Mouse (Mus musculus) hindbrain, embryonic 12.5 days (tissue): ENCODE measurements around the gene Lmbr1. TPM values are rescaled to one million over a fixed set of nuclear protein-coding genes. Genes with fewer than 3 reads are reported as not detected.

Source experiments
- ATAC-seq: fragments of 200-750 bp; cut with Nextera tagmentation; 2 replicates; pipeline ENCODE4 v1.8.0; 2017; ENCODE audit warnings: moderate TSS enrichment; ENCODE audit not compliant: low FRiP score
- H3K27ac ChIP-seq: fragments of 300-500 bp; sonication (generic); 2 replicates; pipeline ENCODE4 v1.5.1; 2016; ENCODE audit warnings: mild to moderate bottlenecking
- H3K27me3 ChIP-seq: fragments of 300-500 bp; sonication (generic); 2 replicates; pipeline ENCODE4 v1.6.1; 2016; ENCODE audit warnings: mild to moderate bottlenecking
- H3K36me3 ChIP-seq: fragments of 300-500 bp; sonication (generic); 2 replicates; pipeline ENCODE4 v1.6.1; 2016; ENCODE audit warnings: mild to moderate bottlenecking
- H3K4me1 ChIP-seq: fragments of 300-500 bp; sonication (generic); 2 replicates; pipeline ENCODE4 v1.6.1; 2016
- H3K4me2 ChIP-seq: fragments of 300-500 bp; sonication (generic); replicated peaks from 2 replicates; pipeline ENCODE4 v1.6.1; 2016; ENCODE audit warnings: mild to moderate bottlenecking
- H3K4me3 ChIP-seq: fragments of 300-500 bp; sonication (generic); 2 replicates; pipeline ENCODE4 v1.5.1; 2016; ENCODE audit warnings: mild to moderate bottlenecking
- H3K9ac ChIP-seq: fragments of 300-500 bp; sonication (generic); 2 replicates; pipeline ENCODE4 v1.6.1; 2016; ENCODE audit warnings: mild to moderate bottlenecking, moderate library complexity
- H3K9me3 ChIP-seq: fragments of 300-500 bp; sonication (generic); replicated peaks from 2 replicates; pipeline ENCODE4 v1.6.1; 2016; ENCODE audit warnings: mild to moderate bottlenecking
- WGBS: fragments of 180-500 bp; shearing (Covaris S2); methylation state at CpG from one replicate; pipeline ENCODE4 v1.1.7; 2016; 5-methylcytosine and 5-hydroxymethylcytosine counted together
- polyA plus RNA-seq: library from polyadenylated mRNA; unstranded; fragments of >200 nt; fragmentation: Nextera tagmentation; extraction: Ambion mirVana; gene quantifications from 2 replicates; pipeline ENCODE4 v1.2.1, GENCODE M21; 2016

Lmbr1 gene
- polyA plus RNA-seq, 1 experiment from 2014 or later, result 17.9 TPM

DNA sequence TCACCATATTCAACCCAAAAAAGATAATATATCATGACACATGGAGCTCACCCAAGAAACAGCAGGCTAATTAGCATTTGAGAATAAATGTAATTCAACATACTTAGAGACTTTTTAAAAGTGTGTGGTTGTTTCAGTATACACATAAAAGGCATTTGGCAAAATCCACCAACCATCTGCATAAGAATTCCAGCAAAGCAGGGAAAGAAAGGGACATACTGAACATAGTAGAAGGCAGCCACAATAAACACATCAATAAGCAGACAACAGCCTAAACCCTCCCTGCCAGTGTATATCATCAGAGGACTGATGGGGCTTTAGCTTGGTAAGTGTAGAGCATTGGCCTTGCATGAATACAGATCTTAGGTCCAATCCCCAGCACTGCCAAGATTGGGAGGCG lies 133.4 kb downstream of the Lmbr1 start:
- no peak overlapping the region for H3K9ac ChIP-seq
- H3K36me3 ChIP-seq, result no peaks in the 10 kb centered on the region; the same call in 1 of the 2 replicates

DNA sequence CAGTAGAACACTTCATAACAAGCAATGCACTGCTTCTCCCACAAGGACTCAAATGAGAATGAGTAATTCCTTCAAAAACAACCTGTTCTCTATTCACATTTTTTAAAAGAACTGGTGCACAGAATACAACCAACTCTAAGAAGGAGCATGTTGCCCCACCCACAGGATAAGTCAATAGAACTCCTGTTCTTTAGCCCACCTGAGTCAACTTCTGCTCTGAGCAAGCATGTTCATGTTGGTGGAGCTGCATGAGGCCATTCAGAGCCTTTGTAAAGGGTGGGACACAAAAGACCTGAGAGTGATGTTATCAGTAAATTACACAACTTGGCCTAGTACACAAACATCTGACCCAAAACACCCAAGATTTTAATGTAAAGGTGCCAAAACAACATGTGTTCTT lies 139.8 kb downstream of the Lmbr1 start:
- H3K4me3 ChIP-seq, result no peak overlapping the region
- no peak overlapping the region for H3K27ac ChIP-seq
- H3K27me3 ChIP-seq, result no peaks in the 10 kb centered on the region
- H3K4me2 ChIP-seq, result no peak overlapping the region
- no peak overlapping the region for H3K9ac ChIP-seq
- no peaks in the 10 kb centered on the region for H3K9me3 ChIP-seq
- H3K36me3 ChIP-seq, result no peaks in the 10 kb centered on the region
- H3K4me1 ChIP-seq, result no peaks in the 10 kb centered on the region
- ATAC-seq, result no peak

More for the DNA sequence above, 133.4 kb downstream of the Lmbr1 start:
- H3K27ac ChIP-seq, result no peak overlapping the region
- no peak overlapping the region for H3K4me2 ChIP-seq
- ATAC-seq, result no peak
- no peaks in the 10 kb centered on the region for H3K4me1 ChIP-seq
- no peaks in the 10 kb centered on the region for H3K27me3 ChIP-seq
- no peaks in the 10 kb centered on the region for H3K9me3 ChIP-seq
- WGBS, result no CpG with 5 or more reads among the region's 1 CpGs
- no peak overlapping the region for H3K4me3 ChIP-seq

DNA sequence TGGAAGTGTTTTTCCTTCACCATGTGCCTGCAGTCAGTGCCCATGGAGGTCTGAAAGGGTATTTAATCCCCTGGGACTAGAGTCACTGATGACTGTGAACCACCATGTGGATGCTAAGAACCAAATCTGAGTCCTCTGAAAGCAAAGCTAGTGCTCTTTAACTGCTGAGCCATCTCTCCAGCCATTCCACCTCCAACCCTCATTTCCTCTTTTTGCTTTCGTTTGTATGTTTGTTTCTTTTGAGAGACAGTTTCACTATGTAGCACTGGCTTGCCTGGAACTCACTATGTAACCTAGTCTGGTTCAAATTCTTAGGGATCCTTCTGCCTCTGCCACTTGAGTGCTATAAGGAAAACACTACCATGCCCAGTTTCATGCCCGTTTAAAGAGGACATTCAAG lies 147.7 kb downstream of the Lmbr1 start:
- H3K9ac ChIP-seq, result no peak overlapping the region
- WGBS, result 73% methylated on average over 2 of the region's 2 CpGs
- H3K4me2 ChIP-seq, result no peak overlapping the region
- H3K4me1 ChIP-seq, result no peaks in the 10 kb centered on the region
- 0 out of 2 replicates have a peak, but pooled peaks cover 11% of the 10 kb centered on the region for H3K36me3 ChIP-seq
- ATAC-seq, result no peak
- H3K27ac ChIP-seq, result no peak overlapping the region
- H3K4me3 ChIP-seq, result no peak overlapping the region
- H3K27me3 ChIP-seq, result no peaks in the 10 kb centered on the region
- H3K9me3 ChIP-seq, result no peaks in the 10 kb centered on the region

DNA sequence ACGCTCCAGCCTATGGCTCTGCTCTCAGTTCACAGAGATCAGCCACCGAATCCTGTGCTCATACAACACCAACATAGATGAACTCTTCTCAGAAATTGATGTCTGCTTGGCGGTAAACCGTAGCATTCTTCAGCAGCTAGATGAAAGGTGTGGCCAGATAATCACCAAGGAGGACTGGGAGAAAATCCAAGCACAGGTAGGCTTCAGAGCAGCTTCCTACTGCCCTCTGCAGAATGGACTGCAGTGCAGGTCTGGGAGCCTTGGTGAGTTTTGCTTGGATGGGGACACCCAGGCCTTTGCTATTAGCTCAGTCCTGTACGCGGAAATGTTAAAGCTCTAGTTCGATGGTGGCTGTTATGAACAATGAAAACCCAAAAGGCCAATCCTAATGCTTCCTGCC lies 154.1 kb downstream of the Lmbr1 start:
- no peak overlapping the region for H3K4me2 ChIP-seq
- H3K9me3 ChIP-seq, result no peaks in the 10 kb centered on the region
- 94% methylated on average over 7 of the region's 7 CpGs for WGBS
- no peak overlapping the region for H3K4me3 ChIP-seq
- H3K9ac ChIP-seq, result no peak overlapping the region
- H3K4me1 ChIP-seq, result no peaks in the 10 kb centered on the region
- no peak overlapping the region for H3K27ac ChIP-seq
- no peak for ATAC-seq
- H3K36me3 ChIP-seq, result no peaks in the 10 kb centered on the region
- H3K27me3 ChIP-seq, result no peaks in the 10 kb centered on the region

DNA sequence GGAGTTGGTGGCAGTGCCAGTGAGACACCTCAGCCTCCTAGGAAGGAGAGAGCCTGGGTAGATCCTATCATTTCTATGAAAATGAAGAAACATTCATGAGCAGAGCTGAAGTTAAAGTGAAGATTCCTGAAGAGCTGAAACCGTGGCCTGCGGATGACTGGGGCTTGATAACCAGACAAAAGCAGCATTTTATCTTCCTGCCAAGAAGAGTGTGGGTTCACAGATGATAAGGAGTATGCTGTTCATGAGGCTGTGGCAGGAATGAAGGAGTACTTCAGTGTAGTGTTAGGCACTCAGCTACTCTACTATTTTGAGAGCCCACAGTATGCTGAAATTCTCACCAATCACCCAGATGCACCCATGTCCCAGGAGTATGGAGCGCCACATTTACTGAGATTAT lies 160.2 kb downstream of the Lmbr1 start:
- H3K4me1 ChIP-seq, result no peaks in the 10 kb centered on the region
- H3K36me3 ChIP-seq, result no peaks in the 10 kb centered on the region
- no peak overlapping the region for H3K9ac ChIP-seq
- H3K9me3 ChIP-seq, result no peaks in the 10 kb centered on the region
- no peak overlapping the region for H3K27ac ChIP-seq
- ATAC-seq, result no peak
- H3K27me3 ChIP-seq, result no peaks in the 10 kb centered on the region
- H3K4me2 ChIP-seq, result no peak overlapping the region
- H3K4me3 ChIP-seq, result no peak overlapping the region
- 90% methylated on average over 3 of the region's 3 CpGs for WGBS

DNA sequence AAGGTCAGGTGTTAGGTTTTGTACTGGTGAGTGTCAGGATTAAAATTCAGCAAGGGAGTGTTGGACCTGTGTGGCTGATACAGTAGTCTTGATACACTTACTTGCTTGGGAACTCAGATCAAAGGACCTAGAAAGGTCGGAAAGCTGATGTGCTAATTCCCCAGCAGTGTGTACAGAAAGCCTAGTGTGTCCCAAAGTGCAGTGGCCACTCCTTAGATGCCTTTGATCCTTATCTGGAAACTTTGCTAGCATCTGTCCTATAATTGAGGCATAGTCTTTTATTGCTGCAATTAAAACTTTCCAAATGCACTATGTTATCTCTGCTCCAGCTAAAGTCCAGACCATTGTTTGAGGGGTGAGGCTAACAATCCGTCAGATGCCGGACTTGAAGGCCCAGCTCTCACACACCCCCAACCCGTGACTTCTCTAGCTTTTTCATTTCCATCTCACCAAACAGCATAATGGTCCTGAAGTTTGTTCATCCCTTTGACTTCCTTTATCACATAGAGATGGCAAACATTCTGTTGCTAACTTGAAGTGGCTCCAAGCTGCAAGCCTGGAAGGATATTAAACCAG lies 166.1 kb downstream of the Lmbr1 start:
- 73% methylated on average over 4 of the region's 4 CpGs for WGBS
- Histone ChIP-seq H3K27me3 (no peaks in the 10 kb centered on the region), H3K4me2 (no peak overlapping the region), H3K27ac (no peak overlapping the region), H3K36me3 (no peaks in the 10 kb centered on the region), H3K9me3 (no peaks in the 10 kb centered on the region), H3K4me3 (no peak overlapping the region), H3K4me1 (no peaks in the 10 kb centered on the region), H3K9ac (no peak overlapping the region)
- ATAC-seq, result no peak

DNA sequence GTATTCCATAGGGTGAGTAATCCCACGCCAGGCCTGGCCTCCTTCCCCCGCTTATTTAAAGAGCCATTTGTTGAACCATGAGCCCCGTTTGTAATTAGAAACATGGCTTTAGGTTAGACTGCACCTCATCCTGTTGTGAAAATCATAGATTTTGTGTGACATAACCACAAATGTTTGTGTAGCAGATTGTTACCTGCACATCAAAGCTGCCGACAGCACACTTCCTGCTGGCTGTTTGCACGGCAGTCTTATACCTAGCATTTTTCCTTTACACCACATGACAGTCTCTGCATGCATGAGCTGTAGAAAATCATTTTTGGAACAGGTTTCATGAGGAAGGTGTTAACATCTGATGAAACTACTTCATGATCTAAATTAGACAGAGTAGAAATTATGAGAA lies 172.5 kb downstream of the Lmbr1 start:
- Histone ChIP-seq H3K4me2 (no peak overlapping the region), H3K27me3 (no peaks in the 10 kb centered on the region), H3K36me3 (peaks cover 5% of the 10 kb centered on the region; the same call in 1 of the 2 replicates), H3K9me3 (no peaks in the 10 kb centered on the region), H3K27ac (no peak overlapping the region), H3K9ac (no peak overlapping the region), H3K4me3 (no peak overlapping the region), H3K4me1 (no peaks in the 10 kb centered on the region)
- 82% methylated on average over 5 of the region's 5 CpGs for WGBS
- no peak for ATAC-seq

DNA sequence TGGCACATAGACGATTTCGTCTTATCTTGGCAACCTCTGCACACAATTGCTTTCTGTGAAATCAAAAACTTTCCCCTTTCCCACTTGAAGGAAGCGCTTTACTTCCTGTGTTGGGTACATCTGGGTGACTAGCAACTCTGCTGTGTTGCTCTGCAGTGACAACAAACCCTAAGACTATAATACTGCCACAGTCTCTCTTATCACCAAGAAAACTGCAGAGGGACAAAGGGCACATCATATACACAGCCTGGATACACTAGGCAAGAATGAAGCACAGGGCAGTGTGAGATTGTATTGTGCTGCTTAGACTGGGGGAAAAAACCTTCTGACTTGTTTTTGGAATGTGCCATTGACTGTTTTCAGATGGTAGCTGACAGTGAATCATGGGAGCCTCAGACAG lies 178.3 kb downstream of the Lmbr1 start:
- Histone ChIP-seq H3K4me1 (peaks cover 9% of the 10 kb centered on the region), H3K36me3 (peaks cover 2% of the 10 kb centered on the region; the same call in 1 of the 2 replicates), H3K4me2 (no peak overlapping the region), H3K27ac (no peak overlapping the region), H3K9me3 (no peaks in the 10 kb centered on the region), H3K27me3 (no peaks in the 10 kb centered on the region), H3K4me3 (no peak overlapping the region), H3K9ac (no peak overlapping the region)
- no peak for ATAC-seq
- 88% methylated on average over 3 of the region's 3 CpGs for WGBS

DNA sequence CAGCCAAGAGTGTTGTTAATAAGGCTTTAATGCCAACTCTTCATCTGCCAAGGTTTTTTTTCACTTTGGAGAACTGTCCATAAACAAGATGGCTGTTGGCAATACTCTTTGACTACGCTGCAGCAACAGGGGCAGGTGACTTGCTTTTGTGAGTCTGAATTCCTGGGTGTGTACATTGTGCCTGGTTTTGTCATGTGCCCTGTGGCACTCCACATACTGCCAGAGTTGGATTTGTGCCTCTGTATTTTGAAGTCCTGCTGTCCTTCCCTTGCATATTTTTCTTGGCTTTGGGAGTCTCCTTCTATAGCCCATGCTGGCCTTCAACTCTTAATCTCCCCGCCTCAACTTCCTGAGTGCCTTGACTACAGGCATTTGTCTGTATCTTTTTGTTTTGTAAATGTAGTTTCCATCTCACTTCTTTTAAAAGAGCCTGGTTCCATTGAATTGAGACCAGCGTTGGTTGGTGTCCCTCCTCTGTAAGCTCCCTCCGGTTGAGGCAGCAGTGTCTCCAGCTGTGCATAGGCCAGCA lies 179.2 kb downstream of the Lmbr1 start:
- no peak overlapping the region for H3K9ac ChIP-seq
- H3K27ac ChIP-seq, result no peak overlapping the region
- H3K4me2 ChIP-seq, result no peak overlapping the region
- 53% methylated on average over 4 of the region's 4 CpGs for WGBS
- peaks cover under 1% of the 10 kb centered on the region; the same call in 1 of the 2 replicates for H3K36me3 ChIP-seq
- H3K9me3 ChIP-seq, result no peaks in the 10 kb centered on the region
- H3K27me3 ChIP-seq, result no peaks in the 10 kb centered on the region
- no peak overlapping the region for H3K4me3 ChIP-seq
- H3K4me1 ChIP-seq, result peaks cover 9% of the 10 kb centered on the region
- ATAC-seq, result no peak

DNA sequence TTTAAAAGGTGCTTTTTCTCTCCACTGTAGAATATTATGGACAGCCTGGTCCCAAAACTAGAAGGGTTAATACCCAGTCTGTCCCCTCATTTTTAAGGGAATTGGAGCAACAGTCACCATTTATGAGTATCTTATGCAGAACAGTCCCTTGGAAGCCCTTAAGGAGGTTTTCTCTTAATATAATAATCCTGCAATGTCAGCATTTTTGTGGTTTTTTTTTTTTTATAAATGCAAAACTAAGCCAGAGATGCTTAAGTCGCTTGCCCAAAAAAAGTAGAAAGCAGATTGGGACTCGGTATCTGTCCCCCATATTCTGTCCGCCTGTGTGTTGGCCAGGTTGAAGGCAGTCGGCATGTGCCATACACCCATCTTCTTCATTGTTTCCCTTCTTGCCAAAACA lies 181.0 kb downstream of the Lmbr1 start:
- Histone ChIP-seq H3K27me3 (no peaks in the 10 kb centered on the region), H3K27ac (no peak overlapping the region), H3K9ac (no peak overlapping the region), H3K36me3 (no peaks in the 10 kb centered on the region), H3K4me1 (peaks cover 9% of the 10 kb centered on the region), H3K9me3 (no peaks in the 10 kb centered on the region), H3K4me2 (no peak overlapping the region), H3K4me3 (no peak overlapping the region)
- ATAC-seq, result no peak
- 90% methylated on average over 4 of the region's 4 CpGs for WGBS

DNA sequence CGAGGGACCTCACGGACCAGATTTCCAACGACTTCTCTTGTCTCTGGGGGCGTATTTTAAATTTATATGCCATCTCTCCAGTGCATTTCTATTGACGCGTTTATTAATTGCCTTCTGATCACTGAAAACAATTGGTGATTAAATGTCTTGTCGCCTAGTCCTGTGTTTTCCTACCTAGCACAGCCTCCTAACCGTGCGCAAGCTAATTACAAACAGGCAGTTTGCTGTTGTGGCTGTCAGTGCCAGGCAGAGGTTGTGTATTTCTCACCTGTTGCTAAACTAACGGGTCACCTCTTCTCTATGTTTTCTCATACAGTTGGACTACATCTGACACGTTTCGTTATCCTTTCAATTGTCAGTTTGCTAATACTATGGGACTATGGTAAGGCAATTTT lies 181.9 kb downstream of the Lmbr1 start:
- H3K36me3 ChIP-seq, result no peaks in the 10 kb centered on the region

DNA sequence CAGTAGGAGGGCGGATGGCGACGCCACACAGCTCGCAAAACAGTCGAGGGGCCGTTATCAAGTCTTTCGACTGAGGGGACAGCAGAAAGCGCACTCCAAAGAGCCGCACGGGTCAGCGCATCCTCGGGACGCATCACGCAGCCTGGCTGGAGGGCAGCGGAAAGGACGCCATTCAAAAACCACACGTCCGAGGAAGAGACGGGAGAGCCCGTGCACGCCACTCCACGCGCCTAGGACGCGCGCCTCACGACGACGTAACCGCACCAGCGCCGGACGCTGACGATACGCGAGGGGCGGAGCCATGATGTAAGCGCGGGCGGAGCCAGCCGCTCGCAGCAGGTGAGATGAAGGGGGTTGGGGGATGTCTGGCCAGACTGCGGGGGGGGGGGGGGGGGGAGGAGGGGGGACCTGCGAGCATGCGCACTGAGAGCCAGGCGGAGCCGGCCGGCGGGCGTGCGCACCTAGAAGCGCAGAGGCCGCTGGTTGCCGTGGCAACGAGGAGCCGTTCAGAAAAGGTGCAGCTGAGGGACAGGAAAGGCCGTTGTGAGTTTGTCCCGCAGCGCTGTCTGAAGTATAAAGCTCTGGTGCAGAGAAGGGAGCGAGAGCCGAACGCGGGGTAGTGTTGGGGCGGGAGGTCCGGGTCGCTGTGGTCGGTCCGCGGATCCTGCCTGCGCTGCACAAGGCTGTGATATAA lies 182.5 kb downstream of the Lmbr1 start, which contains the start of gene Rnf32:
Gene Rnf32, plus strand, starts transcription at position 423 of the 694 bp plus-strand sequence.
- under 1% methylated on average over 63 of the region's 70 CpGs for WGBS
- H3K4me3 ChIP-seq, result peak within 1 kb of the TSS; percentile 55
- peak; percentile 97 for ATAC-seq
- H3K4me1 ChIP-seq, result peaks cover 9% of the 10 kb centered on the region
- peak within 1 kb of the TSS; percentile 68 for H3K4me2 ChIP-seq
- peak within 1 kb of the TSS; percentile 87 for H3K27ac ChIP-seq
- no peaks in the 10 kb centered on the region; the same call in 1 of the 2 replicates for H3K27me3 ChIP-seq
- no peaks in the 10 kb centered on the region for H3K36me3 ChIP-seq
- H3K9me3 ChIP-seq, result no peaks in the 10 kb centered on the region
- H3K9ac ChIP-seq, result peak within 1 kb of the TSS; percentile 72

More for the DNA sequence above, 181.9 kb downstream of the Lmbr1 start:
- peak; percentile 62 for ATAC-seq
- Histone ChIP-seq H3K4me2 (peak overlapping the region; percentile 68), H3K27ac (peak overlapping the region; percentile 70), H3K9ac (peak overlapping the region; percentile 72), H3K4me1 (peaks cover 9% of the 10 kb centered on the region), H3K27me3 (no peaks in the 10 kb centered on the region), H3K4me3 (peak overlapping the region; percentile 55), H3K9me3 (no peaks in the 10 kb centered on the region)
- WGBS, result 10% methylated on average over 12 of the region's 12 CpGs

DNA sequence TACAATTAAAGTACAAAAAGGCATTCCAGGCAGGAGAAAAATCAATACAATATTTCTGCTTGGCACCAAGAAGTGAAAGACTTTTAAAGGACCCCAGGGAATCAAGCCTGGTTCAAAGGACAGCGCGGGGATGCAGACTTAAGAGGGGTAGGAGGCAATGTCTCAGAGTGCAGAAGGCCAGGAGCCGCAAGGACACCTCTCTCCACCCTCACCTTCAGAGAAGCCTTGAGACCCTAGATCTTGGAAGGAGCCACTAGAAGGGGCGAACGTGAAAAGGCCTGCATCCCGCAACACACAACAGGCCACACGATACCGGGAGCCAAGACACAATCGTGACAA lies 183.0 kb downstream of the Lmbr1 start:
- WGBS, result under 1% methylated on average over 9 of the region's 9 CpGs
- Histone ChIP-seq H3K4me3 (peak overlapping the region; percentile 55), H3K4me2 (peak overlapping the region; percentile 68), H3K4me1 (peaks cover 7% of the 10 kb centered on the region), H3K27me3 (no peaks in the 10 kb centered on the region; the same call in 1 of the 2 replicates), H3K27ac (peak overlapping the region; percentile 87), H3K9me3 (no peaks in the 10 kb centered on the region), H3K9ac (peak overlapping the region; percentile 72), H3K36me3 (no peaks in the 10 kb centered on the region)
- ATAC-seq, result no peak
